Mouse (Mus musculus) kidney, adult 2 months (tissue): ENCODE data around the gene Gm9970. TPM values are rescaled to one million over a fixed set of nuclear protein-coding genes. Genes with fewer than 3 reads are reported as not detected.
A peak's percentile ranks its signal among the peaks of the same experiment; 100 is the strongest.

Source experiments
- DNase-seq: peaks from one replicate; pipeline ENCODE4 v3.0.0; 2021
- H3K27ac ChIP-seq: fragments of 200-500 bp; 2 replicates; pipeline ENCODE4 v1.5.1; 2012; ENCODE audit warnings: low read depth, low read length, control low read depth, inconsistent platforms; ENCODE audit not compliant: insufficient read depth
- H3K27me3 ChIP-seq: fragments of 200-500 bp; replicated peaks from 2 replicates; pipeline ENCODE4 v1.6.1; 2012; ENCODE audit warnings: mild to moderate bottlenecking, moderate library complexity, low read length, inconsistent platforms; ENCODE audit not compliant: control insufficient read depth, insufficient read depth
- H3K36me3 ChIP-seq: fragments of 200-500 bp; 2 replicates; pipeline ENCODE4 v1.6.1; 2012; ENCODE audit warnings: mild to moderate bottlenecking, moderate library complexity, low read length, inconsistent platforms; ENCODE audit not compliant: control insufficient read depth, insufficient read depth
- H3K4me1 ChIP-seq: fragments of 200-500 bp; 2 replicates; pipeline ENCODE4 v1.6.1; 2011; ENCODE audit warnings: low read length; ENCODE audit not compliant: control insufficient read depth, insufficient read depth
- H3K4me3 ChIP-seq: fragments of 200-500 bp; 2 replicates; pipeline ENCODE4 v1.5.1; 2011; ENCODE audit warnings: mild to moderate bottlenecking, low read depth, low read length, control low read depth; ENCODE audit not compliant: insufficient read depth
- CTCF ChIP-seq: fragments of 200-500 bp; conservative IDR thresholded peaks from 2 replicates; pipeline ENCODE4 v1.5.1; 2011; ENCODE audit warnings: low read depth, mild to moderate bottlenecking, control low read depth, low read length, moderate library complexity, mixed read lengths; ENCODE audit not compliant: insufficient read depth, insufficient read length
- POLR2A ChIP-seq: fragments of 200-500 bp; IDR thresholded peaks from one replicate; pipeline ENCODE4 v1.6.1; 2011; ENCODE audit warnings: low read depth, low read length, control low read depth
- WGBS: fragments of 180-500 bp; shearing (Covaris S2); methylation state at CpG from one replicate; pipeline ENCODE4 v1.1.7; 2018; 5-methylcytosine and 5-hydroxymethylcytosine counted together
- polyA plus RNA-seq: library from polyadenylated mRNA; depleted of rRNA; stranded (reverse); fragments of >200 nt; gene quantifications from 2 replicates; pipeline ENCODE4 v1.2.3, GENCODE M21; 2012; rRNA removed

Gm9970 gene
- polyA plus RNA-seq, 1 experiment: 0.45 TPM

GRCm38 (mm10) chr5:31192045-31192938, 48.7 kb downstream of the Gm9970 start:
- Histone ChIP-seq H3K4me1 (peaks cover 7% of the 10 kb centered on the region), H3K27me3 (no peaks in the 10 kb centered on the region), H3K27ac (peak overlapping the region; percentile 88), H3K36me3 (peaks cover 7% of the 10 kb centered on the region), H3K4me3 (peak overlapping the region; percentile 83)
- WGBS: 11% methylated on average over 42 of the region's 42 CpGs
- no peak for TF ChIP-seq CTCF
- TF ChIP-seq POLR2A: no peak
- no peak for DNase-seq

Other genes starting within 250 kb of the Gm9970 start
- gene Atraid, start 192.9 kb downstream of the Gm9970 start, polyA plus RNA-seq: 295 and 320 TPM in 2 replicates
- gene Slc5a6, start 192.3 kb downstream of the Gm9970 start, polyA plus RNA-seq: 81.5 and 121 TPM in 2 replicates
- 12.4 and 14.2 TPM in 2 replicates for gene Cad, start 186.5 kb downstream of the Gm9970 start, polyA plus RNA-seq
- not detected in 2 replicates for gene Dnajc5g, start 134.9 kb downstream of the Gm9970 start, polyA plus RNA-seq
- gene Slc30a3, start 133.0 kb downstream of the Gm9970 start, polyA plus RNA-seq: 0.14 and 0.24 TPM in 2 replicates
- gene Trim54, start 124.5 kb downstream of the Gm9970 start, polyA plus RNA-seq: 0.05 and 3.9 TPM in 2 replicates
- not detected in 2 replicates for gene Ucn, start 102.4 kb downstream of the Gm9970 start, polyA plus RNA-seq
- 212 and 233 TPM in 2 replicates for gene Mpv17, start 87.0 kb downstream of the Gm9970 start, polyA plus RNA-seq
- gene Gm29609, start 61.3 kb downstream of the Gm9970 start, polyA plus RNA-seq: 1.6 and 2.1 TPM in 2 replicates
- 47.8 and 49.2 TPM in 2 replicates for gene Gtf3c2, start 61.1 kb downstream of the Gm9970 start, polyA plus RNA-seq
- 94.1 and 95.5 TPM in 2 replicates for gene Snx17, start 48.0 kb downstream of the Gm9970 start, polyA plus RNA-seq
- gene Eif2b4, start 47.8 kb downstream of the Gm9970 start, polyA plus RNA-seq: 54.1 and 61.0 TPM in 2 replicates
- gene Zfp513, start 38.9 kb downstream of the Gm9970 start, polyA plus RNA-seq: 22.9 and 29.8 TPM in 2 replicates
- 41.1 and 43.2 TPM in 2 replicates for gene Ppm1g, start 20.5 kb downstream of the Gm9970 start, polyA plus RNA-seq
- 126 and 130 TPM in 2 replicates for gene Nrbp1, start 368 bp downstream of the Gm9970 start, polyA plus RNA-seq
- 19.7 and 23.6 TPM in 2 replicates for gene Krtcap3, start 10.5 kb upstream of the Gm9970 start, polyA plus RNA-seq
- gene Ift172, start 49.9 kb upstream of the Gm9970 start, polyA plus RNA-seq: 33.2 and 34.2 TPM in 2 replicates
- gene Fndc4, start 54.8 kb upstream of the Gm9970 start, polyA plus RNA-seq: 8.8 and 14.0 TPM in 2 replicates
- 0.09 and 0.38 TPM in 2 replicates for gene Gckr, start 56.2 kb upstream of the Gm9970 start, polyA plus RNA-seq
- gene Zfp512, start 211.2 kb upstream of the Gm9970 start, polyA plus RNA-seq: 7.9 and 9.9 TPM in 2 replicates
- gene 4930548H24Rik, start 244.5 kb upstream of the Gm9970 start, polyA plus RNA-seq: not detected in 2 replicates